Mouse (Mus musculus): ENCODE results near the gene Cd274.
"Not testable (repeated sequence)": the region's sequence is repeated elsewhere in the genome, so short reads cannot be mapped to it uniquely, and the experiment has no call there.

Gene Cd274

DNA sequence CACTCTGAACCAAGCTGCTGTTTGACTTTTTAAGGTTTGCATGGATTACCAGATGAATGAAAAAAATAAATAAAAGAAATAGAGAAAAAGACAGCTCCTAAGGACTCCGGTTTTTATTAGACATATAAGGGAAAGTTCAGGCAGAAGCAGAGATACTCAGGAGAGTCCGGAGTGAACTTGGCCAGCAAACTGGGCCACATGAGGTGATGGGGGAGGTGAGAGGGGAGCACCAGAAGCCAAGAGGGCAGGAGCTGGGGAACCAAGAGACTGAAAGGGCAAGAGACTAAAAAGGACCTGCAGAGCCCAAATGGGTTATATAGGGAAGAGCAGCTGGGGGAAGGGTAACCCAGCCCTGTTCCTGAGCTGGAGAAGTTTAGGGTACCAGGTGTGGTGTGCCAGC is 27.5 kb downstream of the Cd274 start:
- DNase-seq (ENCODE audit: low spot score) = no peak

DNA sequence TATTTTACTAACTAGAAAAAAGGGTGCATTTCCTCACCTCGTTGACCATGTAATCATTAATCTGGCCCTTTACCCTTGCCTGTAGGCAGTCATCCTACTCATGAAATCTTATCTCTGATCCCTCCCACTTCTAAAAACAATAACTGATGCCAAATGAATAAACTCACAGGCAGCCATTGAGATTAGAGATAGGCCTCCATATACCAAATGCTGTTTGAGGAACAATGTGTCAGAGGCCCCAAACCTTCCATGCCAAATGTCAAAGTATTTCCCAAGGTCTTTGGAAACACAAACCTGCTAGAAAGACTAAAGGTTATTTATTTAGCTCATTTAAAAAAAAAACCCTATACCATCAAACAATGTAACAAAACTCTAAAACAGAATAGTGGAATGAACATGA is 29.1 kb downstream of the Cd274 start:
- no peak for DNase-seq (ENCODE audit: low spot score)

DNA sequence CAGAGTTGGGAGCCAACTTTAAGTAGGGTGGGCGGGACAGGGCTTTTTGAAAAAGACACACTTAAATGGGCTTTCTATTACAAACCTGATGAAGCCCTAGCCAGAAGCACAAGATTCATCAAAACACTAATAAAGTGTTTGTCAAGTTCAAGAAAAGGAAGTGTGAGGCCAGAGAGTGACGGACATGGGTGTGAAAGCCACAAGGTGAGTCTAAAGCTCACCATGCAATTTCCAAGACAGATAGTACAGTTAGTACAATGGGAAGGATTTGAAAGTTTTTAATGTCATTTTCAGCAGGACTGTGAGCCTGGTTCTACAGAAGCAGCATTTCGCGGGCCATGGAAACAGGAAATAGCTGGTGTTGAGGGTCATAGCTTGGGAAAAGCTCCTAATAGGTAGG is 32.5 kb downstream of the Cd274 start:
- DNase-seq (ENCODE audit: low spot score) = no peak

DNA sequence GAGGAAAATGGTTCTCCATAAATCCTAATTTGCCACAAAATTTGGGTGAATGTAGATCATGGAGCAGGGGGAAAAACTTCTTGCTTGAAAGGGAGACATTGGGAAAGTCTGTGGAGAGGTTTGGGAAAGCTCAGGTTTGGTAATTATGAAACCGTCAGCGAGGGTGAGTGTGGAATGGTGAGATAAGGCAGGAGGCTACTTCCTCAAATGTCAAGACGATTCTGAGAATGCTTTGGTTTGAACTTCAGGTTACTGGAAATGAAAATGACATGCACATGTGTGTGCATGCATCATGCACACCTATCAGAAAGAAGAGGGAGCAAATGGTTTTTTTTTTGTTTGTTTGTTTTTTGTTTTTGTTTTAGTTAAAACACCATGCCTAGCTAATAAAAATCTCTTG is 33.2 kb downstream of the Cd274 start:
- peak; percentile 25 for DNase-seq (ENCODE audit: low spot score)

DNA sequence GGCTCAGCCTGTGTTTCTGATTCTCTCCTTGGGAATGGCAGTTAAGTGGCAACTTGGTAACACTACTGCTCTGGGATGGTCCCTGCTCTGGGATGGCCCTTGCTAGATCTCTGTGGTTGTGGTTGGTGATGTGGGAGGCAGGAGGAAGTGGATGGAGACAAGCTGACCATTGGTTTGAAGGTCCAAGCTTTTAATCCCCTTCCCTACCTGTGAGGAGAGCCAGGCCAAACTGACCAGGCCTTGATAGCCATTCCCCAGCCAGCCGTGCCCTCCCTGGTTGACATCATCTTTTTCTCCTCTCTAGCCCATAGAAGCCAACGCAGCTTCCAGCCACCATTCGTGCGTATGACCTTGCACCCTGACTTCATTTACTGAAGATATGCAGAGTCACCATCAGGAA is 35.4 kb downstream of the Cd274 start:
- DNase-seq (ENCODE audit: low spot score) = no peak

DNA sequence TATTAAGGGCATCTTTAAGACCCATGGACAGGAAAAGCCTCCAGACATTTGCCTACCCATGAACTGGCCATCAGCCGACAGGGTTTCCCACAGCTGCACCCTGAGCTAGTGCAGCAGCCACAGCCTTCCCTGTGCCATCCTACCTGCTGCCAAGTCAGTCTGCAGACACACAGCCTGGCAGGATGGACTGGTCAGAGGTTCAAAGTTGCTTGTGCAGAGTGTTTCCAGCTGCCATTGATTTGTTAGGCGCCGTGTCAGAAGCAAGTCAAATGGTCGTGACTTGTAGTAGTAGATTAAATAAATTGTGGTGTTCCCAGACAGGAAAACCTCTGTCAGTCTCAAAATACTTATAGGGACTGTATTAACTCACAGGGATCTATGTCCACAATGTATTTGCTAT is 36.0 kb downstream of the Cd274 start:
- no peak for DNase-seq (ENCODE audit: low spot score)

DNA sequence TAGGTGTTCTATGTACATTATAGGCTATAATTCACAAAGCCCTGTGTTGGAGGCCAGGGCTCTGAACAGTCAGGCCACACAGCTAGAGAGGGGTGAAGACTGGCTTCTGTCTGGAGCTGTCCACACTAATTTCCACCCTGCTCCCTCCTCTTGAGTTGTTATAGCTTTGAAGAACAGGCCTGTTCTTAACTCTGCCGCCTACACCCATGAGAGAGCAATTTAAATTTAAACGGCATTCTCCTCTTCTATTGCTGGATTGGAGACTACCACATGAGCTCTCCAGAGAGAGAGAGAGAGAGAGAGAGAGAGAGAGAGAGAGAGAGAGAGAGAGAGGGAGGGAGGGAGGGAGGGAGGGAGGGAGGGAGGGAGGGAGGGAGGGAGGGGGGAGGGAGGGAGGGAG is 38.1 kb downstream of the Cd274 start:
- no peak for DNase-seq (ENCODE audit: low spot score)

DNA sequence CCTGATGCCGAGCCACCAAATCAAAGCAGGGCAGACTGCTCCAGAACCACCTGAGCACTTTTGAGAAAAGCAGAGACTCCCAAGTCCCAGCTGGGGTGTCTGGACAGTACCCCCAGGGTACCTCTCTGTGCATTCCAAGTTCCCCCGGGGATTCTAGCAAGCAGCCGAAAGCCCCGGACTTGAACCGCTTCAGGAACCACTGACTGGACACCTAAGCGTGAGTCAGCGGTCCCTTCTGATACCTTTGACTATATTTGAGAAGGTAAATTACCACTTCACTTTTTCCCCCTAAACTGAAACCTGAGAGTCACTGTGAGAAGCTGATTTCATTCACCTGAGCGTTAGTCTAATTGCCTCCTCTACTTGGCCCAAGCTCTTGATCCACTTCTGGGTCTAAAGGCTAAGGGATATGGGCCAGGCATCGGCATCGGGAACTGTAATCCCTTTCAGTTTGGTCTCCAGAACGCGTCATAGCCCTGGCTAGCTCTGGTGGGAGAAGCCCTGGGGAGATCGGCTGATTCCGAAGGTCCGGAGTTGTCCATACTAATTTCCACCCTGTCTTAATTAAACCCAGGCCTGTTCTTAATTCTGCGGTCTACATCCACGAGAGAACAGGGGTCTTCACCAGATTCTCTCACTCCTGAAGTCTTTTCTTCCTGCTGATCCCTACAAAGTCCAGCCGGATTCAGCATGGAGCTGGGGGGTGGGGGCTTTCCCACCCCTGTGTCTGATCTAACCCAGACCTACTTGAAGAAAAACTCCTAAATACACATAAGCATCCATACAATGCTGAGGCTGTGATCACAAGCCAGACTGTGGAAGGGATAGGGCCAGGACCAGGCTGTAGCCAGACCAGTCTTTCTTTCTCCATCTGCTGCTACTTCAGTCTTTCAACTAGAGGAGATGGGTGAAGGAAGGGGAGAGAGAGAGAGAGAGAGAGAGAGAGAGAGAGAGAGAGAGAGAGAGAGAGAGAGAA is 39.1 kb downstream of the Cd274 start:
- no peak for DNase-seq (ENCODE audit: low spot score)

DNA sequence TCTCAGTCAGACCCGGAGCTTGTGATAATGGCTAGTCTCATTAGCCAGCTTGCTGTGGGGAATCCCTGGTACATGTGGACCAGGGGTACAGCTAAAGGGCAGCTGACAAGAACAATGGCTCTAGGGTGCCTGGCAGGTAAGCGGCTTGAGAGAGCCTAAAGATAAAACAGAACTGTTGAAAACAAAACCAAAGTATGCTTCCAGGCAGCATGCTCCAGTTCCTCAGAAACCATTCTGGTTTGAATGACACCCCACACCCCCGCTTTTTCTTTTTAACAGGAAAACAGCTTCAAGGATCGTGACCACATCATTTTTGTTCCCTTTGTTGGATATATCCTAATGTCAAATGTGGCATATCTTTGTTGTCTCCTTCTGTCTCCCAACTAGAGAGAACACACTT is 43.4 kb downstream of the Cd274 start, which contains the start of gene Pdcd1lg2:
Gene Pdcd1lg2, plus strand, starts transcription at position 301 of the 400 bp plus-strand sequence.
- no peak for DNase-seq (ENCODE audit: low spot score)

DNA sequence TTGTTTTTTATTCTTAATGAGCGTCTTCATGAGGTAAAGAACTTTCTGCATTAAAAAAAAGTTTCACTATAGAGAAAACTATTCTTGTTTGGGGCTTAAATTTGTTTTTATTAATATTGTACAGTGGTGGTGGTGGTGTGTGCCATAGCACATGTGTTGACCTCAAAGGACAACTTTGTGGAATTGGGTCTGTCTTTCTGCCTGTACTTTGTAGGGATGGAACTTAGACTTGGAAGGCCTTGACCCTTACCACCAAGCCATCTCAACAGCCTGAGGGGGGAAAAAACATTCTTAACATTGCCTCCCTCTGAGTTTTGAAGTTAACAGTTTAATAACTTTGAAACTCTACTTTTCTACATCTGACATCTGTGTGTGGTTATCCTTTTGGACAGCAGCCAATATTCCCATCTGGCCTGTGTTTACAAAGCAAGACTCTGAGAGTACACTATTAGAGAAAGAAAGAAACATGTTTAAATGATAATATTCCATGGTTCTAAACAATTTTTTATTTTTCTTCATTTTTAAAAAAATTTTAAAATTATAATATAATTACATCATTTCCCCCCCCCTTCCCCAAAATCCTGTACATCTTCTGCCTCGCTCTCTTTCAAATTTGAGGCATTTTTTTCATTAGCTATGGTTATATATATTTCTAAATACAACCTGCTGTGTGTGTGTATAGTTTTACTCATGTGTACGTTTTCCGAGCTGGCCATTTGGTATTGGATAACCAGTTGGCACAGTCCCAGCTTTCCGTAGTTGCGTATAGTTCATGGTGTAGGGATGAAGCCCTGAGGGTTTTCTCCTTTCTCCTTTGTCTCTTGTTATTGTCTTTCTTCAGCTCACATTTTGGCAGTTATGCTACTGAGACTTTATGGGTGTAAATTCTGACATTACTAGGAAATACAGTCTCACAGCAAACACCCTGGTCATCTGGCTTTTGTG is 45.5 kb downstream of the Cd274 start:
- DNase-seq (ENCODE audit: low spot score) = no peak

DNA sequence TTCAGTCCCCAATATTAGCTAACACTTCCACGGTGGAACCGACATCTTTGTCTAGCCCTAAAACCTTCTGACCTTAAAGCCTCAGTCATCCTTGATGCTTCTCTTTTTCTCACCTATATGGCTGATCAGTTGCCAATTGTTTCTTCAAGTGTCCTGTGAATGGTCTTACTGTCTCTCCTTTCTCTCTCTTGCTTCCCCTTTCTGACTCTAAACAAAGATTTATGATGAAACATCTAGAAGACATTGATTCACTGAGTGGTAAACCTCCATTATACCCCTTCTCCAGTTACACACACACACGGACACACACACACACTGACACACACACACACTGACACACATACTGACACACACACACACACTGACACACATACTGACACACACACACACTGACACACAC is 47.3 kb downstream of the Cd274 start:
- no peak for DNase-seq (ENCODE audit: low spot score)

DNA sequence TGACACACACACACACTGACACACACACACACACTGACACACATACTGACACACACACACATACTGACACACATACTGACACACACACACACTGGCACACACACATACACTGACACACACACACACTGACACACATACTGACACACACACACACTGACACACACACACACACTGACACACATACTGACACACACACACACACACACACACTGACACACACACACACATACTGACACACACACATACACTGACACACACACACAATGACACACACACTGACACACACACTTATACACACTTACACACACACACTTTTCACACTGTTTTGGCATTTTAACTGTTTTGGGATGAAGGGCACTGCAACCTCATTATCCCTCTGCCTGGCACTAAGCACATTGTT is 47.7 kb downstream of the Cd274 start:
- DNase-seq (ENCODE audit: low spot score) = not testable (repeated sequence)

DNA sequence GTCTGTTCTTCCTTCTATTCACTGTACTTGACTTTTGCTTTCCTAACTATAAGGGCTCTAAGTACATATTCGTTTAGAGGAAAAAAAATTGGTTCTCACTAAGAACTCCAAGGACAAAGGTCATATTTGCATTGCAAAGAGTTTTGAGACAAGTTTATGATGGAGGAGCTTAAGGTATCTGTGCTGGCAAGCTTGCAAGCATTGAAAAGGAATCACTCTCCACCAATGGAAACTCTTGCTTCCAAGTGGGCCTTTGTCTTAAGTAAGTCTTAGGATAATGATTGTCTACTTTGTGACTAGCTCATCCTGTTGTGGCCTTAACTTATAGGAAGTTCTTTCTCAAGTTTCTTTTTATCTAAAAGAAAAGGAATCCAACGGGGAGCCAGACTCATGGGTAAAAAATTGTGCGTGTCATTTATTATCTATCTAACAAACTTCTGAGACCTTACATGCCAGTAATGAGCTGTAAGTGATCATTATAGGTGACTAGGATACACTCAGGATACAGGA is 49.2 kb downstream of the Cd274 start:
- no peak for DNase-seq (ENCODE audit: low spot score)

DNA sequence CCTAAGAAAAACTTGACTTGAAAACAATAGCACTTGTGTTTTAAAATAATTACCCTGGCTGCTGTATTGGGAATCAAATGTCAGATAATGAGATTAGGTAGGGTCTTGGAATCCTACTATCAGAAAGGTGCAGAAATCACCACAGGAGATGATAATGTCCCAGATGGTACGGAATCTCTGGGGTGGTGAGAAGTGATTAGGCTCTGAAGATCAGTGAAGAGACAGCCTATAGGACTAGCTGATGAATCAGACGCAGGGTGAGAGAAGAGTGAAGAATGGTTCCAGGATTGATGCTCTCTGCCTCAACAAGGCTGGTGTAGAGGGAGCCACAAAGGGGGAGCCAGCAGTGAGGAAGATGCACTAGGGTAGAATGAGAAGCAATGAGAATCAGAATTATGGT is 49.9 kb downstream of the Cd274 start:
- no peak for DNase-seq (ENCODE audit: low spot score)

DNA sequence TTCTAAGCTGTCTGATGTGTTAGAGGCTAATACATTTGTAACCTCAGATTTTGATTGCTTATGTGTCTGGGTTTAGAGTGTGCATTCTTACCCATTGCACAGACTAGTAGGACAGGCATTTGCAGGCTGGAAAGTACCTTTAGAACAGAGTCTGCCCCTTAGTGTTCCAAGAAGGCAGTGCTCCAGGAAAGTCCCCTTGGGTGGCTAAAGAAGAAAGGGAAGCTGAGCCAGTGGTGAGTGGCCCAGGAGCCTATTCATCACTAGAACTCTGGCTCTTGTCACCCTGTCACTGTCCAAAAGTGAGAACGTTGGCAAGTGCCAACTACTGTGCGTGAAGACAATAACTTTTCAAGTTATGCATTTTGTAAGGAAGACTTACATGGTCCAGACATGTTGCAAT is 50.6 kb downstream of the Cd274 start:
- no peak for DNase-seq (ENCODE audit: low spot score)

DNA sequence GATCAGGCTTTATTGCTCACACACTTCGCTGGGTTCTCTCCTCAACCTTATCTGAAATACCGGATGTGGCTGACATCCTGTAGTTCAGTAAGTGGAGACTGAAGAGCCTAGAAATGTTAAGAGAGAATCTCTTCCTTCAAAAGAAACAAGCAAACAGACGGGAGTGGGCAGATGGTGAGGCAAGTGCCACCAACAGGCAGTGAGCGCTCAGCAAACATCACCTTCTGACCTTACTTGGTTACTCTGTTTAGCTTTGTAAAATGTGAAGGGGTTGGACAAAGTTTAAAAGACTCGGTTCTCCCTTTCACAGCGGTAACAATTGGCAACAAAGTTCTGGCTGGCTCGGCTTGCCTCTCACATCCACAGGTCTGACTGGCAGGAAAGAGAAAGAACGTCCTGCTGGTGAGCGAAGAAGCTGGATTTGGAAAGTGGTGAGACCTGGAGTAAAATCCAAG is 51.4 kb downstream of the Cd274 start:
- no peak for DNase-seq (ENCODE audit: low spot score)

DNA sequence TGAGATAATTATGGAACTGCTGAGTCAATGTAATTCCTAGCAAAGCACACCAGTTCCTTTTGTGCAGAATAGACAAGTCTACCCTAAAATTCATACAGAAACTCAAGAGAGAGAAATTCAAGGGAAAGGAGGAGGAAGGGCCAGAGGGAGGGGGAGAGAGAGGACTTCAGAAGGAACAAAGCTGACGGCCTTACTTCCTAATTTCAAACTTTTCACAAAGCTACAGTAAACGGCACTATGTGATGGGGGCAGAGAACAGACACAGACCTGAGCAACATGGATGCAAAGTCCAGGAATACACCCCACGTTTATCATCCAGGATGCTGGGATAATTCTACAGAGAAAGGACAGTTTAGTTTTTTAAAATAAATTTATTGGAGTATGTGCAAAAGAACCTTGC is 52.3 kb downstream of the Cd274 start:
- DNase-seq (ENCODE audit: low spot score) = no peak

DNA sequence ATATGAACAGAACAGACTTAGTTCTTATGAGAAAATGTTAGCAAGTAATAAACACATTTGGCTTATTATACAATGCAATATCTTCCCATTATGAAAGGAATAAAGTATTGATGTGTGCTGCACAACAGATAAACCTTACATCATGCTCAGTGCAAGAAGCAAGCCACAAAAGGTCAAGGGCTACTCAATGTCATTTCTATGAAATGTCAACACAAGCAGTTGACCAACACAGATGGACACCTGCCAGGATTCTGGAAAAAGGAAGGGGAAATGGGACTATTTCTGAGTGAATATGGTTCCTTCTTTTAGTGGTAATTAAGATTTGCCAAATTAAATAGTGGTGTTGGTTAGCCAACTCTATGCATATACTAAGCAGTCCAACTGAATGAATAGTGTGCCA is 52.7 kb downstream of the Cd274 start:
- no peak for DNase-seq (ENCODE audit: low spot score)

DNA sequence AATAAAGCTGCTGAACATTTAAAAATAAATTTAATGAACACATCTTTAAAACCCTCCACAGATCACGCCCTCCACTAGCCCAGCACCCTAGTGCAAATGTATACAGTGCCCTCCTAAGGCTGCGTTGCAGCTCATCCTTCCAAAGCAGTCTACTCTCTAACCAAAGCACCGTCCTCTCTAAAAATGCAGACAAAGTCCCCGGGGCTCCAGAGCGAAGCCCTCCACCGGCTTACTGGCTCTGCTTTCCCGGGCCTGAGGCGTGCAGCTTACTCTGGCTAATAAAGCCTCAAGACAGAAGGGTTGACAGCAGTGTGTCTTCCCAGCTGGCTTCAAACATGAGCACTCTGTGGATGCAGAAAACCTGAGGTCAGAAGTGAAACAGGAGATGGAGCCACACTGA is 53.1 kb downstream of the Cd274 start:
- DNase-seq (ENCODE audit: low spot score) = no peak

DNA sequence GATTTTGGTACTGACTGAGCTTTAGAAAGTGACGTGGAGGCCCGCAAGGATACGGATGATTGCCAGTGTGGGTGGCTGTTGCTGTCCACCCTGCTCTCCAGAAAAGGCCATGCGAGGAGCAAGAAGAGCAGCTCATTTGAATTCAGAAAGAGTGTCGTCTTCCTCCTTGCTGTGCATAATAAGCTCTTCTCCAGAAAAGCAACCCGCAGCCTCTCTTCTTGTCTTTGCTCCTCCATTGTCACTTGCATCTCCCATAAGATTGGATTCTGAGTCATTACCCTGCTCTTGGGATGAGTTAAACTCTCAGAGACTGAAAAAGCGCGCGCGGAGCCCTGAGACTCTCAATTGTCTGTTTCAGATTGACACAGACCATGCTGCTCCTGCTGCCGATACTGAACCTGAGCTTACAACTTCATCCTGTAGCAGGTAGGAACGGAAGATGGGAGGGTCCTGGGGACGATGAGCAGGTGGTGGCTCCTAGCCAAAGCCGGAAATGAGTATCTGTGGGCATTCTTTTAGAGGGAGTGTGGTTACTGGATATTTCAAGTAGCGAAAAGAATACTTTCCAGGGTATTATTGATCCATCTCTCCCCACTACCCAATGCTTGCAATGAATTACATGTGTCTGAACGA is 54.9 kb downstream of the Cd274 start:
- no peak for DNase-seq (ENCODE audit: low spot score)

DNA sequence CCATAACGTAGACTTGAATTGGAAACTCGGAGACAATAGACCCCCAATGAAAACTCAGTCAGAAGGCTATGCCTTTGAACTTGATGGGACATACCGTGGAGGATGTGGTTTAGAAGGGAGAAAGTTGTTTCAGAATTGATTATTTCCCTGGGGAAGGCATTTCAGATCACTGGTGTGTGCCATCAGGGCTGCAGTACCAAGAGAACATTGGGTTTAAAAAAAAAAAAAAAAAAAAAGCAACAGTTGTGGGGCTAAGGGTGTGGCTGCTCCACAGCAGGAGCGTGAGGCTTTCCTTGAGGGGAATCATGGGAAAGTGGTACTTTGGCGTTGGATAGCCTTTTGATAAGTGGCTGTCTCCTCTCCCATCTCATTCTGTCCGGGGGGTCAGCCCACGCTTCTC is 55.5 kb downstream of the Cd274 start:
- no peak for DNase-seq (ENCODE audit: low spot score)

DNA sequence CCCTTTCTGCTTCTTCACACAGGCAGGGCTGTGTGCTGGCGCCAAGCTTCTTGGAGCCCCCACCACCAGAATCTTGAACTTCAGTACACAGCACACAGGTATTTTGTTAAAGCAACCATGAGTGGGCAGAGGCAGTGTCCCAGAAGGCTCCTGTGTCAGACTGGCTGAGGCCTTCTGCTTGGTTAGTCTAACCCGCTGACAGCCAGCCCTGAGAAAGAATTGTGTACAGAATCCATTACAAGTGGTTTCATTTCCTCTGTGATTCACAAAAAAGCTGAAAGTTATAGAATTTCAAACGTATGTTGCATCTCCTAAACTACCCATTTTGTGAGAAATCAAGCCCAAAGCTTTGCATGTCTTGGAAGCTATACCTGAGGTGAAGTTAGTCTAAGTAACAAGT is 63.3 kb downstream of the Cd274 start:
- no peak for DNase-seq (ENCODE audit: low spot score)
